Mouse (Mus musculus) left cerebral cortex, adult 2 months (tissue): ENCODE data around the gene Cog5. TPM values are rescaled to one million over a fixed set of nuclear protein-coding genes. Genes with fewer than 3 reads are reported as not detected.

Source experiments
- DNase-seq, 2 experiments: peaks; one replicate each; pipeline ENCODE4 v3.0.0; 2021 to 2022; ENCODE audit warnings: low spot score in 2 of 2, mixed read lengths in 1 of 2; ENCODE audit errors: extremely low spot score in 1 of 2
- H3K27ac ChIP-seq: fragments of 200-600 bp; 2 replicates; pipeline ENCODE4 v1.8.1; 2022
- H3K4me3 ChIP-seq: fragments of 200-600 bp; 2 replicates; pipeline ENCODE4 v1.8.1; 2022
- CTCF ChIP-seq: fragments of 200-600 bp; IDR thresholded peaks from 2 replicates; pipeline ENCODE4 v1.8.1; 2022; ENCODE audit warnings: antibody characterized with exemption, mild to moderate bottlenecking, moderate library complexity
- intact Hi-C: fragments of 180-260 bp; cut with DNase I; formaldehyde crosslinking; loops from one replicate; pipeline ENCODE4 v1.15.1; 2025
- total RNA-seq, 2 experiments: library from RNA; stranded (reverse); gene quantifications; 2 replicates each; pipeline ENCODE4 v1.2.3; 2021

Cog5 gene
- total RNA-seq, 2 experiments from 2014 or later, result 44.4 to 46.8 TPM

- DNase-seq, result no peak
- intact Hi-C loops, result no loop called here
- Histone ChIP-seq H3K27ac (no peak overlapping the region), H3K4me3 (no peak overlapping the region)
- TF ChIP-seq CTCF, result no peak
Observed at GRCm38 (mm10) chr12:31977613-31978195, 323.0 kb downstream of the Cog5 start.

- intact Hi-C loops, result loop anchor here (5.0 kb wide), 1 partner anchor 74 kb away; no protein-coding TSS in a partner anchor
- no peak for DNase-seq
- TF ChIP-seq CTCF, result no peak
- H3K27ac ChIP-seq, result no peak overlapping the region; the same call in 1 of the 2 replicates
- H3K4me3 ChIP-seq, result no peak overlapping the region
Observed at GRCm38 (mm10) chr12:31983238-31983637, 328.6 kb downstream of the Cog5 start.

- intact Hi-C loops, result loop anchor here (5.0 kb wide), 1 partner anchor 74 kb away; no protein-coding TSS in a partner anchor
- no peak for TF ChIP-seq CTCF
- DNase-seq, result peak in 1 of 2 experiments; percentile 31
- Histone ChIP-seq H3K27ac (peak overlapping the region; percentile 24; the same call in 1 of the 2 replicates), H3K4me3 (no peak overlapping the region)
Observed at GRCm38 (mm10) chr12:31983769-31984168, 329.1 kb downstream of the Cog5 start.

GRCm38 (mm10) chr12:31984206-31984605, 329.5 kb downstream of the Cog5 start:
- no peak overlapping the region for H3K4me3 ChIP-seq
- no peak for DNase-seq

GRCm38 (mm10) chr12:31984664-31985063, 330.0 kb downstream of the Cog5 start:
- intact Hi-C loops, result loop anchor here (5.0 kb wide), 1 partner anchor 73 kb away; no protein-coding TSS in a partner anchor
- no peak for TF ChIP-seq CTCF
- no peak overlapping the region for H3K4me3 ChIP-seq
- peak overlapping the region; percentile 44 for H3K27ac ChIP-seq
- DNase-seq, result no peak

More at GRCm38 (mm10) chr12:31984206-31984605, 329.5 kb downstream of the Cog5 start:
- peak overlapping the region; percentile 24 for H3K27ac ChIP-seq
- intact Hi-C loops, result loop anchor here (5.0 kb wide), 1 partner anchor 73 kb away; no protein-coding TSS in a partner anchor
- no peak for TF ChIP-seq CTCF

- intact Hi-C loops, result no loop called here
- no peak overlapping the region for H3K27ac ChIP-seq
- H3K4me3 ChIP-seq, result no peak overlapping the region
- DNase-seq, result no peak
- TF ChIP-seq CTCF, result no peak
Observed at GRCm38 (mm10) chr12:31985738-31986137, 331.1 kb downstream of the Cog5 start.

GRCm38 (mm10) chr12:31986463-31986862, 331.8 kb downstream of the Cog5 start:
- Histone ChIP-seq H3K27ac (no peak overlapping the region), H3K4me3 (no peak overlapping the region)
- no peak for TF ChIP-seq CTCF
- DNase-seq, result no peak
- intact Hi-C loops, result no loop called here

Other genes with a start within 250 kb of the Cog5 start
- 10 to 100 TPM; 22.2 to 24.1 TPM for gene Cbll1, start 155.3 kb upstream of the Cog5 start, total RNA-seq
- gene Slc26a4, start 94.9 kb upstream of the Cog5 start, total RNA-seq, result 1 to 10 TPM; 2.7 to 3.2 TPM
- gene Bcap29, start 20.2 kb upstream of the Cog5 start, total RNA-seq, result 10 to 100 TPM; 36.3 to 36.9 TPM
- 1 to 10 TPM; 7.5 to 8.1 TPM for gene Dus4l, start within 50 bp of the Cog5 start, total RNA-seq
- 10 to 100 TPM; 49.5 to 54.4 TPM for gene Gpr22, start 59.1 kb downstream of the Cog5 start, total RNA-seq